Mouse (Mus musculus) embryo, embryonic 9.5 days (tissue): ENCODE measurements at regions not wholly inside any gene's neighbourhood (a gene's known extent, or its start where the extent isn't known, plus 50 kb on each side); places are given as distances from the start of the nearest gene placed in this dataset.

Source experiments
- DNase-seq: peaks from one replicate; pipeline ENCODE4 v3.0.0-alpha.2; 2017; ENCODE audit errors: extremely low spot score

DNA sequence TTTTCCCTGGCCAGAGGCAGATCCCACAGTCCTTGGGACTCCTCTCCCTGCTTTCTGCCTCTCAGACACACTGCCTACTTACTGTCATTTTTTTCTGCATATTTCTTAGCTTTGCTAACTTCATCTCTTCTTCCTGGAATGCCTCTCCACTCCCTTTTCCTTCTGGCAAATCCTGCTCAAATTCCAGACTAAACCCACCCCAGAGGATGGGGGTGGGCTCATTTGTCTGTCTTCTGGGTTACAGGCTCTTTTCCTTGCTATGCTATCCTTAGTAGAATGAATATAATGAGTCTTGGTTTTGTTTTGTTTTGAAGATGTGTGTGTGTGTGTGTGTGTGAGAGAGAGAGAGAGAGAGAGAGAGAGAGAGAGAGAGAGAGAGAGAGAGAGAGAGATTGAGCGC is 51.9 kb upstream of the Klf9 start:
- no peak for DNase-seq

DNA sequence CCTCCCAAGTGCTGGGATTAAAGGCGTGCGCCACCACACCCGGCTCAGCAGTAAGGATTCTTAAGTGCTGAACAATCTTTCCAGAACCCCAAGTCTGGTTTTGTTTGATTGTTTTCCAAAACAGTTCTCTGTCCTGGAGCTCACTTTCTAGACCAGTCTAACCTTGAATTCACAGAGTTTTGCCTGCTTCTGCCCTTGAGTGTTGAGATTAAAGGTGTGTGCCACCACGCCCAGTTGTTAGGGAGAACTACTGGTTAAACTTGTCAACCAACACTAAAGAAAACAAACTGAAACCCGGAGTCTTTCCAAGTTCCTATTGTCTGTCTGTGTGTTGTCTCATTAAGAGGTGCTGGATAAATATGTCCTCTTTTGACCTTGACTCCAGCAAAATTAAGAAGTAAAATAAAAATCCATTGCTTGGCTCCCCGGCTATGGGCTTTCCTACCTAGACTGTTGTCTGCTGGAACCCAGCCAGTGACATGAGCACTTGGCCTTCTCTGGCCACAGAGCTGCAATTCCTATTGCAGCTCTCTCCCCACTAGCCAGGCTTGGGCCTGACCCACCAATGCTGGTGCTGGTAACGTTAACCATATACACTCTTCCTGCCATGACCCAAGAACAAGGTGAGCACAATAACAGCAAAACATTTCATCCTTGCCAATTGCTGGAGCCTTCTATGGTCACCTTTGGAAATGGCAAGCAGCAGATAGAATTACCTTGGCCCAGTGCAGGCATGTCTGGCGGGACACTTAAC is 51.1 kb upstream of the Klf9 start:
- no peak for DNase-seq
